Mouse (Mus musculus) heart, adult 9 months (tissue): ENCODE measurements around the gene Aldh3b2.
"Not testable (repeated sequence)": the region's sequence is repeated elsewhere in the genome, so short reads cannot be mapped to it uniquely, and the experiment has no call there.

Source experiments
- DNase-seq, 2 experiments: peaks; one replicate each; pipeline ENCODE4 v3.0.0; 2022; ENCODE audit warnings: low spot score in 2 of 2

The Aldh3b2 gene

DNA sequence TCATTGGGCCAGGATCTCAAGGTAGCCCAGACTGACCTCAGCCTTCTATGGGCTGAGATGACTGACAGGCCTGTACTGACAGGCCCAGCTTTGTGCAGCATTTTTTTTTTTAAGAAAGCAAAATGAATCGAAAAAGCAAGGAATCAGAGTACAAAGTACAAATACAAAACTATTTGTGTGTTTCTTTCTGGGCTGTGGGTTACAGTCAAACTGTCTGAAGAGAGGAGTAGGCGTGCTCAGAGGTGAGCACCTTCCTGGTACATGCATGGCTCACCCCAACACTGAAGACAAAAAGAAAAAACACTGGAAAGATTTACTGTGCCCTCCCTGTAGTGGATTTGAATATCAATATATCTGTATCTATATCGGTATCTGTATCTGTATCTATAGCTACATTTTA lies 24.3 kb upstream of the Aldh3b2 start:
- no peak for DNase-seq

- DNase-seq, result no peak
Observed at GRCm38 (mm10) chr19:3948546-3948945, 23.6 kb upstream of the Aldh3b2 start.

DNA sequence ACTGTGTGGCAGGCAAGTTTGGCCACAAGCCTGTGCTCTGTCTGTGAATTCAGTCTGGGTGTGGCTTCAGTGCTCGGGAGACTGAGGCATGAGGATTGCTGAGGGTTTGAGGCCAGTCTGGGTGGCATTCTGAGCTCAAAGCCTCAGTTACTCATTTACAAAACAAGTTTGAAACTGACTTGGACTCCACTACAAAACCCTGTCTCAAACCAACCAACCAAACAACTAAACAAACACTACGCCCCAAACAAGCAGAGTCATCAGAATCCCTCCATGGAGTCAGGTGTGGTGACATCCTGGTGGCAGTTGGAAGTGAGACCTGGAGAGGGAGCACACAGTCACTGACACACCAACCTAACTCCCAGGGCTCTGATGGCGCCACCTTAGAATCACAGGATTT lies 21.8 kb upstream of the Aldh3b2 start:
- DNase-seq, result no peak

DNA sequence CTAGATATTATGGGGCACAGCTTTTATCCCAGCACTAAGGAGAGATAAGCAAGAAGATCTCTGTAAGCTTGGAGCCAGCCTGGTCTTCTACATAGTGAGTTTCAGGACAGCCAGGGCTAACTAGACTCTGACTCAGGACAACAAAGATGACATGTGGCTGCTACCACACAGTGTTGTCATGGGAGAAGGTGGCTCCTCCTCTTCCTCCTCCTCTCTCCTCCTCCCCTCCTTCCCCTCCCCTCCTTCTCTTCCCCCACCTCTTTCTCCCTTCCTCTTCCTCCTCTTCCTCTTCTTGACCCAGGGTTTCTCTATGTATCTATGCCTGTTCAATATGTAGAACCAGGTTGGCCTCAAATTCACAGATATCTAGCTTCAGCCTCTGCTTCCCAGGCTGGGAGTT lies 20.7 kb upstream of the Aldh3b2 start:
- DNase-seq, result no peak

DNA sequence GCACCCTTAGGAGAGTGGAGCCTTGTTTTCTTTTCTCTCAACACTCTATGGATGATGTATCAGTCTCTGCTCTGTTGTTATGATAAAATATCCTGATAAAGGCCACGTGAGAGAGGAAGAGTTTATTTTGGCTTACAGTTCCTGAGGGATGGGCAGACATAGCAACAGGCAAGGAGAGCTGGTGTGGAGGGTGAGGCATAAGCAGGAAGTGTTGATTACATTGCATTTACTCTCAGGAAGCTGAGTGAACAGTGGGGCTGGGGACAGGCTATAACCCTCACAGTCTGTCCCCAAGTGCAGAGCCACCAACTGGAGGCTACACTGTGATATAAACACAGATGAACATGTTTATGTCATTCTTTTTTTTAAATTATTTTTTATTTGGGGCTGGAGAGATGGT lies 20.0 kb upstream of the Aldh3b2 start:
- DNase-seq, result no peak

GRCm38 (mm10) chr19:3955033-3955432 lies 17.1 kb upstream of the Aldh3b2 start:
- DNase-seq, result no peak

- DNase-seq, result no peak
Observed at GRCm38 (mm10) chr19:3955804-3956203, 16.3 kb upstream of the Aldh3b2 start.

GRCm38 (mm10) chr19:3957296-3958036 lies 14.7 kb upstream of the Aldh3b2 start:
- DNase-seq, result not testable (repeated sequence)

DNA sequence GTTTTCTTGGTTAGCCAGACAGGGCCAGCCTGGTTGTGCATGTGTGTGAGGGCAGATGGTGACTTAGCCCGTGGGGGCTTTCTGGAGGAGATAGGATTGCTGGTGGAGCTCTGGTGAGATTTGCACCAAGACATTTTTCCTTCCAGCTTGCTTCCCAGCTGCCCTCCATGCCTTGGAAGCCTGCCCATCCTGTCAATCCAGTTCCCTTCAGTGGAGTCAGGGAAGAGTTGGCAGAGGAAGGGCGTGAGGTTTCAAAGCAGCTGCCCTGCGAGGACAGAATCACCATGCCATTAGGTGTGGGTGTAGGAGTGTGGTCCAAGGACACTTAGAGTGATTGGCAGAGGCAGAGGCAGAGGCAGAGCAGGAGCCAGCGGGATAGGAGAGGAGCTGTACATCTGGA lies 13.7 kb upstream of the Aldh3b2 start, which contains the start of gene Aldh3b3:
Aldh3b3 (plus strand) TSS at position 176 of the 400 bp plus-strand sequence.
- no peak for DNase-seq

DNA sequence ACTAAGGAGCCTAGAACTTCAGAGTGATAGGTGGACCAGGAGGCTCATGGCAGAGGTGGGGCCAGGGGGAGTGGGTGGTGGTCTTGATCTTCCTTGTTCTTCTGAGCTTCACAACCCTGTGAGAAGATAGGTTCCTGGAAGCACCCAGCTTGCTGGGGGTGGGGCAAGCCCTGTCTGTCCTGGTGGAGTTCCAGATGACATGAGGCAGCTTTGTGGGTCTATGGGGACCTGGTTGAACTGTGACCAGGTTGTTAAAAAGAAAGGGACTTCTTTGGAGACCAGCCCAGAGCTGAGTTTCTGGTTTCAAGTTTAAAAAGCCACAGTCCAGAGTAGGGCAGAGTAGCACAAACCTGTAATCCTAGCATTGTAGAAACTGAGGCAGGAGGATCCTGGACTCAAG lies 13.1 kb upstream of the Aldh3b2 start:
- DNase-seq, result no peak

GRCm38 (mm10) chr19:3960211-3960610 lies 11.9 kb upstream of the Aldh3b2 start:
- no peak for DNase-seq

DNA sequence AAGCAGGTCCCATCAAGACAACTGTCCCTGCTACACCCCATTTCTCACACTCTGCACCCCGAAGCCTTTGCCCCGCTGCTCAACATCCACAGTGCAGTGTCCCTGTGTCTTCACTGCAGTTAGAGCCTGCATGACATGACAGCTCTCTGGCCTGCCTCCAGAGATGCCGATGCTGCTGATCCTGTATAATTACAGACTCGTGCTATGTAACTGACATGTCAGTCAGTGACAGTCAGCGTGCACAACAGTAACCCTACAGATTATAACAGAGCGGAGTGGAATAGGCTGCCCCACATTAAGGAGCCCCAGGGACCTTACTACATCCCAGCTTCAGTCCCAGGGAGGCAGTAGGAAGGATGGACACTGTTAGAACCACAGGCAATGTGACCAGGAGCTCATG lies 10.3 kb upstream of the Aldh3b2 start:
- not testable (repeated sequence) for DNase-seq

- no peak for DNase-seq
Observed at GRCm38 (mm10) chr19:3962469-3962868, 9.7 kb upstream of the Aldh3b2 start.

DNA sequence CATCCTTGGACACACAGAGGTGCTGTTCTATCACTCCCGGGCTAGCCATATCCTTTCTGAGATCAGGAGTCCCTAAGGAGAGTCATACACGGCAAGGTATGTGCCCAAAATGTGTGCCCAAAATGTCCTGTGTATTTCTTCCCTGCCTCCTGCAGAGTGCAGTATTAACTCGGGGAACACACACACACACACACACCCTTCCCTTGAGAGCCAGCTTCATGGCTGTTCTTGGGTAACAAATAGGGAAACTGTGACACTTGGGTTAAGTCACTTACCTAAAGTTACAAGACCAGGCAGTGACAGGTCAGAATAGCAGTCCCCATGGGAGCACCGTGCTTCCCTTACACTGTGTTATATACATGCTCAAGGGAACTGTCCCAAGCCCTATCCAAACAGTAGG lies 8.1 kb upstream of the Aldh3b2 start:
- no peak for DNase-seq

DNA sequence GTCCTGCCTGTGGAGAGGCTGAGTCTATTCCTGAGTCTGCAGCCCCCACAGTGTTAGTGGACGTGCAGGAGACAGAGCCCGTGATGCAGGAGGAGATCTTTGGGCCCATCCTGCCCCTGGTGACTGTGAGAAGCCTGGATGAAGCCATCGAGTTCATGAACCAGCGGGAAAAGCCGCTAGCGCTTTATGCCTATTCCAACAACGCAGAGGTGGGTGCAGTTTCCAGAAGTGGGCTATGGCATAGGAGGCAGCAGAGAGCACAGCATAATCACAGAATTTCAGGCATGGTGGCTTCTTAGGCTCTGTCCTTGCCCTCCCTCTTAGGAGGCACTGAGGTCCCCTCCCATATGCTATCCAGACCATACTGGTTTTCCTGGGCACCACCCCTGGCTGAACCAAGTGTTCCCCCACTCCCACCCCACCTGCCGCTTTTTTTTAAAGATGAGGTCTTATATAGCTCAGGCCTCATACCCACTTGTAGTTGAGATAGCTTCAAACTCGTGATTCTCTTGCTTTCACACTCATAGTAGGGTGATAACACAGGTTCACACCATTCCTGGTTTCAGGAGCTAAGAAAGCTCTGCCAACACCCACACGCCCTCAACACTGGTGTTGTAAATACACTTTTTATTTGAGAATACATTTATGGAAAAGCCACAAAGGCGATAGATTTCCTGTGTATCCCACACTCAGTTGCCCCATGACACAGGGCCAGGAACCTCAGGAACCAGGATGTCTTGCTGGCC lies 5.6 kb upstream of the Aldh3b2 start:
- DNase-seq, result no peak

- DNase-seq, result no peak
Observed at GRCm38 (mm10) chr19:3967258-3967657, 4.9 kb upstream of the Aldh3b2 start.

GRCm38 (mm10) chr19:3974608-3975007 lies 2.5 kb downstream of the Aldh3b2 start:
- not testable (repeated sequence) for DNase-seq

- no peak for DNase-seq
Observed at GRCm38 (mm10) chr19:3975866-3976265, 3.7 kb downstream of the Aldh3b2 start.

DNA sequence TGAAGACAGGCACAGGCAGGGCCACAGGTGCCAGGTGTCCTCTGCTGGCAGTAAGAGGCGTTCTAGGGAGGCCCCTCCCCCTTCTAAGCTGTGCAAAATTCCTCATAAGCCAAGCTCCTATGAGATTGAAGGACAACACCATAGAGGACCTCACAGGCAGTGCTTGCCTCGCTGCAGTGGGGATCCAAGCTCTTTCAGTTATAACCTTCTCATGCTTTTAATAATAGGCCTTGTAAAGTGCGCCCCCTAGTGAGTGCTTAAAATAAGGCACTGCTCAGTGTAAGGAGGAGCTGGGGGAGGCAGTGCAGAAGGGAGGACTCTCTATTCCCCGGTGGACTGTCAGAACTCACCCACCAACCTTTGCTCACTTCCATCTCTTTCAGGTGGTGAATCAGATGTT lies 8.2 kb downstream of the Aldh3b2 start:
- DNase-seq, result peak; percentile 66 to 85

GRCm38 (mm10) chr19:3980917-3981316 lies 8.8 kb downstream of the Aldh3b2 start:
- DNase-seq, result no peak

DNA sequence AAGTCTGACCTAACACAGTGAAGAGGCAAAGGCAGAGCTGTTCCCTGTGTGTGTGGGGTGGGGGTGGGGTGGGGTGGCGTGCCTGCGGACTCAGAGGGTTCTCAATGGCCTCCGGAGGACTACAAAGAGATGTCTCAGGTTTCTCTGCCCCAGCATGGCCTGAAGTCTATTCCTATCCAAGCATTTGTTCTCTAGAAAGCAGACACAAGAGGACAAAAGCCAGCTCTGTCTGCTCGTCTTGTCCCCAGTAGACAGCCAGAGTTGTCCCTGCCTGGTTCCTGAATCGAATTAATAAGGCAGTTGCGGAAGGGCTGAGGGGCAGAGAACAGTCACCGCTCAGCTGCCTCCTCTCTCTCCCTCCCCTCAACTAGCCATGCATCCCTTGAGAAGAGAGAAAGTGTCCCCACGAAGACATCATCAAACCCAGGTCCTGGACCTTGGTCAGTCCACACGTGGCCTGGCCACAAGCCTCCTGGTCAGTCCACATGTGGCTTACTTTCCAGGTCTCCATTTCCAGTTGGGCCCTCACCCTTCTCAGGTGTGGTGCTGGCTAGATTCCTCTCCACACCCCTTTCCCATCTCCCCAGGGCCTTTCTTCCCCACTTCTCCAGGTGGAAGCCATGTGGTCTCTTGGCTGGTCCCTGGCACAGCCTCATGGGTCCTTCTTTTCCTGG lies 11.5 kb downstream of the Aldh3b2 start:
- DNase-seq, result no peak

DNA sequence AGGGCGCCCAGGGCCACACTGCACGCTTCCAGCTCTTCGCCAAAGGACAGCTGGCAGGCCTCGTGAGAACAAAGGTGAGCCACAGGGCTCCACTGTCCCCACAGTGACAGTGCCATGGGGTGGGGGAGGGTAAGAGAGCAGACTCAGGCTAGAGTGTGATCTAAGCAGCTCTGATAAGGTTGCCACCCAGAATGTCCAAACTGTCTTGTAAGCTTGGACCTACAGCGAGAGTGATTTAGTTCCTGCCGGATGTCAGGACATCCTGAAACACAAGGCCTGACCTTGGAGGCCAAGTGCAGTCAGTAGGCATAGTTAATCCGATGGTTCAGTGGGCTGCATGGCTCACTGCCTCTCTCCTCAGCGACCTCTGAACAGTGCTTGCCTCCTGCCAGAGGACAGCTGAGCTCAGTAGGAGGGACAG lies 13.1 kb downstream of the Aldh3b2 start:
- DNase-seq, result peak; percentile 63 to 75

GRCm38 (mm10) chr19:3986334-3986733 lies 14.2 kb downstream of the Aldh3b2 start, which contains the start of gene Acy3:
TSS of gene Acy3 (plus strand) at chr19:3986570.
- peak; percentile 90 to 92 for DNase-seq
